Mouse (Mus musculus) C2C12 (cell line): ENCODE results near the gene Map3k3. TPM values are rescaled to one million over a fixed set of nuclear protein-coding genes. Genes with fewer than 3 reads are reported as not detected.

Experiments
- H3K27me3 ChIP-seq: one replicate; pipeline ENCODE4 v1.6.1; 2011; ENCODE audit not compliant: control insufficient read depth, insufficient read depth, insufficient read length
- H3K36me3 ChIP-seq: one replicate; pipeline ENCODE4 v1.6.1; 2011; ENCODE audit not compliant: control insufficient read depth, insufficient read depth
- H3K4me3 ChIP-seq: one replicate; pipeline ENCODE4 v1.5.1; 2011; ENCODE audit warnings: mild to moderate bottlenecking, control low read depth; ENCODE audit not compliant: poor library complexity, insufficient read depth, severe bottlenecking
- H3K79me2 ChIP-seq: one replicate; pipeline ENCODE4 v1.6.1; 2011; ENCODE audit not compliant: control insufficient read depth, insufficient read depth
- H3K79me3 ChIP-seq: one replicate; pipeline ENCODE4 v1.6.1; 2011; ENCODE audit warnings: low read depth, control low read depth
- H3ac ChIP-seq: one replicate; pipeline ENCODE3; 2011; ENCODE audit warnings: low read depth; ENCODE audit not compliant: control insufficient read depth, insufficient read length
- CEBPB ChIP-seq: IDR thresholded peaks from one replicate; pipeline ENCODE4 v1.6.1; 2011; ENCODE audit warnings: low read depth, mild to moderate bottlenecking, control low read depth, moderate library complexity
- CTCF ChIP-seq: IDR thresholded peaks from one replicate; pipeline ENCODE4 v1.5.1; 2011; ENCODE audit not compliant: control insufficient read depth, insufficient read depth, insufficient read length
- FOSL1 ChIP-seq: IDR thresholded peaks from one replicate; pipeline ENCODE4 v1.8.0; 2011; ENCODE audit warnings: mild to moderate bottlenecking, low read length; ENCODE audit not compliant: poor library complexity, insufficient read depth, severe bottlenecking
- MAX ChIP-seq: IDR thresholded peaks from one replicate; pipeline ENCODE4 v1.6.1; 2011; ENCODE audit warnings: mild to moderate bottlenecking, control low read depth
- MYOD1 ChIP-seq: IDR thresholded peaks from one replicate; pipeline ENCODE4 v1.6.1; 2011; ENCODE audit warnings: low read depth; ENCODE audit not compliant: control insufficient read depth, insufficient read length
- MYOG ChIP-seq: IDR thresholded peaks from one replicate; pipeline ENCODE4 v1.6.1; 2011; ENCODE audit not compliant: control insufficient read depth, insufficient read length; ENCODE audit errors: extremely low read depth
- USF1 ChIP-seq: IDR thresholded peaks from one replicate; pipeline ENCODE4 v1.6.1; 2011; ENCODE audit warnings: low read depth, mild to moderate bottlenecking, control low read depth, moderate library complexity
- polyA plus RNA-seq: library from polyadenylated mRNA; unstranded; fragments of >200 nt; fragmentation: generic; extraction: Trizol; gene quantifications from one replicate; pipeline ENCODE4 v1.2.1, GENCODE M21; 2012; ENCODE audit warnings: missing spikeins

Map3k3 gene
- polyA plus RNA-seq, 1 experiment, result 23.1 TPM

- Histone ChIP-seq H3K79me2 (no peaks in the 10 kb centered on the region), H3ac (no peak overlapping the region), H3K4me3 (no peak overlapping the region), H3K36me3 (peaks cover 74% of the 10 kb centered on the region), H3K79me3 (no peaks in the 10 kb centered on the region), H3K27me3 (no peaks in the 10 kb centered on the region)
- TF ChIP-seq MYOG (no peak), USF1 (no peak), FOSL1 (no peak), CEBPB (no peak), MAX (no peak), CTCF (no peak), MYOD1 (no peak)
Measured at GRCm38 (mm10) chr11:106056819-106057491, 27.5 kb upstream of the Map3k3 start.

- Histone ChIP-seq H3K4me3 (no peak overlapping the region), H3K79me3 (no peaks in the 10 kb centered on the region), H3K27me3 (no peaks in the 10 kb centered on the region), H3ac (no peak overlapping the region), H3K36me3 (peaks cover 63% of the 10 kb centered on the region), H3K79me2 (no peaks in the 10 kb centered on the region)
- TF ChIP-seq MYOG (no peak), CTCF (no peak), USF1 (no peak), MAX (no peak), FOSL1 (no peak), MYOD1 (no peak), CEBPB (no peak)
Measured at GRCm38 (mm10) chr11:106058020-106058419, 26.4 kb upstream of the Map3k3 start.

GRCm38 (mm10) chr11:106060549-106060948 is 23.9 kb upstream of the Map3k3 start:
- H3ac ChIP-seq, result no peak overlapping the region
- H3K4me3 ChIP-seq, result no peak overlapping the region
- no peaks in the 10 kb centered on the region for H3K79me3 ChIP-seq
- no peaks in the 10 kb centered on the region for H3K27me3 ChIP-seq
- peaks cover 38% of the 10 kb centered on the region for H3K36me3 ChIP-seq
- TF ChIP-seq MAX (no peak), USF1 (no peak), CTCF (no peak), FOSL1 (no peak), MYOD1 (no peak)
- no peaks in the 10 kb centered on the region for H3K79me2 ChIP-seq

GRCm38 (mm10) chr11:106061311-106061710 is 23.1 kb upstream of the Map3k3 start:
- Histone ChIP-seq H3K4me3 (no peak overlapping the region), H3ac (no peak overlapping the region), H3K79me2 (peaks cover 4% of the 10 kb centered on the region), H3K36me3 (peaks cover 30% of the 10 kb centered on the region), H3K27me3 (no peaks in the 10 kb centered on the region), H3K79me3 (peaks cover 1% of the 10 kb centered on the region)
- TF ChIP-seq CTCF, result no peak
- no peak for TF ChIP-seq USF1
- TF ChIP-seq MYOD1, result no peak
- TF ChIP-seq FOSL1, result no peak
- no peak for TF ChIP-seq MYOG
- TF ChIP-seq MAX, result no peak
- no peak for TF ChIP-seq CEBPB

- H3K79me3 ChIP-seq, result peaks cover 8% of the 10 kb centered on the region
- no peak for TF ChIP-seq CEBPB
- TF ChIP-seq MYOG, result no peak
- no peak for TF ChIP-seq USF1
- TF ChIP-seq CTCF, result no peak
- TF ChIP-seq MYOD1, result no peak
- TF ChIP-seq FOSL1, result no peak
- TF ChIP-seq MAX, result no peak
- H3K79me2 ChIP-seq, result peaks cover 19% of the 10 kb centered on the region
- H3K36me3 ChIP-seq, result peaks cover 11% of the 10 kb centered on the region
- no peak overlapping the region for H3ac ChIP-seq
- no peaks in the 10 kb centered on the region for H3K27me3 ChIP-seq
- H3K4me3 ChIP-seq, result no peak overlapping the region
Measured at GRCm38 (mm10) chr11:106063756-106064155, 20.7 kb upstream of the Map3k3 start.

GRCm38 (mm10) chr11:106065073-106065922 is 19.1 kb upstream of the Map3k3 start:
- H3ac ChIP-seq, result no peak overlapping the region
- no peaks in the 10 kb centered on the region for H3K27me3 ChIP-seq
- H3K79me3 ChIP-seq, result peaks cover 8% of the 10 kb centered on the region
- no peaks in the 10 kb centered on the region for H3K36me3 ChIP-seq
- H3K79me2 ChIP-seq, result peaks cover 19% of the 10 kb centered on the region
- no peak for TF ChIP-seq CEBPB
- TF ChIP-seq CTCF, result no peak
- TF ChIP-seq FOSL1, result no peak
- no peak for TF ChIP-seq MYOD1
- peak overlapping the region; percentile 97 for H3K4me3 ChIP-seq
